Mouse (Mus musculus) layer of hippocampus, adult 18-20 months (tissue): ENCODE measurements around the gene Tacr1. TPM values are rescaled to one million over a fixed set of nuclear protein-coding genes. Genes with fewer than 3 reads are reported as not detected.

Experiments
- DNase-seq, 2 experiments: peaks; one replicate each; pipeline ENCODE4 v3.0.0; 2022; ENCODE audit warnings: low spot score in 2 of 2
- long read RNA-seq: library from polyadenylated mRNA; stranded (forward); transcript quantifications from one replicate; pipeline ENCODE4 v2.0.0, GENCODE M21; 2021
- total RNA-seq, 2 experiments: library from RNA; stranded (reverse); gene quantifications; 2 replicates each; pipeline ENCODE4 v1.2.3; 2021

The Tacr1 gene
- 1 to 10 TPM; 1.9 to 2.3 TPM for total RNA-seq
- long read RNA-seq, result 0 reads

- DNase-seq, result peak; percentile 61 to 75
These were observed at the start of gene Tacr1 for GRCm38 (mm10) chr6:82401595-82402451. Gene Tacr1, plus strand, starts transcription at chr6:82402334.

GRCm38 (mm10) chr6:82376144-82376543, 26.0 kb upstream of the Tacr1 start:
- no peak for DNase-seq

- no peak for DNase-seq
These were observed 18.6 kb upstream of the Tacr1 start for GRCm38 (mm10) chr6:82383556-82383955.

- DNase-seq, result peak in 1 of 2 experiments; percentile 15
These were observed 664 bp downstream of the Tacr1 start for GRCm38 (mm10) chr6:82402501-82403495.

- DNase-seq, result no peak
These were observed 16.2 kb downstream of the Tacr1 start for GRCm38 (mm10) chr6:82418367-82418766.

- DNase-seq, result no peak
These were observed 18.1 kb downstream of the Tacr1 start for GRCm38 (mm10) chr6:82420222-82420621.

- DNase-seq, result no peak
These were observed 26.8 kb downstream of the Tacr1 start for GRCm38 (mm10) chr6:82428890-82429289.

GRCm38 (mm10) chr6:82429766-82430165, 27.6 kb downstream of the Tacr1 start:
- DNase-seq, result no peak

GRCm38 (mm10) chr6:82437174-82437573, 35.0 kb downstream of the Tacr1 start:
- DNase-seq, result no peak

- DNase-seq, result peak in 1 of 2 experiments; percentile 22
These were observed 50.3 kb downstream of the Tacr1 start for GRCm38 (mm10) chr6:82452206-82453095.

GRCm38 (mm10) chr6:82455245-82455644, 53.1 kb downstream of the Tacr1 start:
- DNase-seq, result no peak

GRCm38 (mm10) chr6:82457163-82457763, 55.1 kb downstream of the Tacr1 start:
- DNase-seq, result no peak

GRCm38 (mm10) chr6:82458762-82459389, 56.7 kb downstream of the Tacr1 start:
- DNase-seq, result peak in 1 of 2 experiments; percentile 12

GRCm38 (mm10) chr6:82463171-82463570, 61.0 kb downstream of the Tacr1 start:
- peak in 1 of 2 experiments; percentile 9 for DNase-seq

GRCm38 (mm10) chr6:82474477-82474876, 72.3 kb downstream of the Tacr1 start:
- DNase-seq, result no peak

- no peak for DNase-seq
These were observed 81.7 kb downstream of the Tacr1 start for GRCm38 (mm10) chr6:82483842-82484241.

GRCm38 (mm10) chr6:82494481-82494880, 92.3 kb downstream of the Tacr1 start:
- peak; percentile 2 to 4 for DNase-seq

- no peak for DNase-seq
These were observed 108.8 kb downstream of the Tacr1 start for GRCm38 (mm10) chr6:82510843-82511416.

GRCm38 (mm10) chr6:82519626-82520025, 117.5 kb downstream of the Tacr1 start:
- peak in 1 of 2 experiments; percentile 25 for DNase-seq
